Mouse (Mus musculus) gastrocnemius, postnatal 4 days (tissue): Measurements from ENCODE around the gene Actr3. TPM values are rescaled to one million over a fixed set of nuclear protein-coding genes. Genes with fewer than 3 reads are reported as not detected.
A peak's percentile ranks its signal among the peaks of the same experiment; 100 is the strongest.
"Not testable (repeated sequence)": the region's sequence is repeated elsewhere in the genome, so short reads cannot be mapped to it uniquely, and the experiment has no call there.

Source experiments
- DNase-seq, 2 experiments: peaks; one replicate each; pipeline ENCODE4 v3.0.0; 2021 to 2022; ENCODE audit warnings: low spot score in 2 of 2, mixed read lengths in 2 of 2
- total RNA-seq, 2 experiments: library from RNA; stranded (reverse); gene quantifications; 2 replicates each; pipeline ENCODE4 v1.2.3; 2021

The Actr3 gene
- total RNA-seq, 2 experiments from 2014 or later, result 126 TPM

GRCm38 (mm10) chr1:125439556-125439955 is 4.0 kb upstream of the Actr3 start:
- no peak for DNase-seq

GRCm38 (mm10) chr1:125438826-125439225 is 3.3 kb upstream of the Actr3 start:
- no peak for DNase-seq

DNA sequence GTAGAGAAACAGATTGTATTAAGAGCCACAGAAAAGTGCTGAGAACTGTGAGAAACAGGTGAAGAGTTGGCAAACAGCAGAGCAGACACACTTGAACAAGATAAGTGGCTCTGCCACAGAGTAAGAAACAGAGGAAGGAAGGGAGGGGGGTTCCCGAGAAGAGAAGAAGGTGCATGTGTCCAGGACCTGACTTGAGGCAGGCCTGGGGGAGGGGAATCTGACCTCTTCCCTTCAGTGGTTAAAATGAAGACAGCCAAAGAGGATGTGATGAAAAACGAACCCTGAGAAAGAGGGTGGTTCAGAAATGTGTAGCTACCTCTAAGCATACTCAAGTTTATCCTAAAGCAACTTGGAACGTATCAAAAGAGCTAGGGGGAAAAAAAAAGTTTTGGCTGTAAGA is 2.4 kb upstream of the Actr3 start:
- no peak for DNase-seq

DNA sequence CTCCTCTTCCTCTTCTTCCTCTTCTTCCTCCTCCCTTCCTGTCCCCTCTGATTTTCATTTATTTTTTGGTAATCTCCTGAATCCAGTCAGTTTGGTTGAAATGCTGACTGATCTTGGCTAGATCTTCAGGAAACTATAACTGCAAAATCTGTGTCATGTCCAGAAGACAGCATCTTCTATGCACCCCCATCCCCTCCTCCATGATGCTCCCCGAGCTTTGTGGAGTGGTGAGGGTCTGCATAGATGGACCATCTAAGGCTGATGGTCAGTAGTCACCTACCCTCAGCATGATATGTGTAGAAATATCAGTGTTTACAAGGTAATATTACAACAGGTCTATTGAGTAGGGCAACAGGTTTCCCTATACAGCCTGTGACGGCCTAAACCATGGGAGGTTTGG is 1.6 kb upstream of the Actr3 start:
- no peak for DNase-seq

- DNase-seq, result no peak
Measured at GRCm38 (mm10) chr1:125435018-125435368, 534 bp downstream of the Actr3 start.

DNA sequence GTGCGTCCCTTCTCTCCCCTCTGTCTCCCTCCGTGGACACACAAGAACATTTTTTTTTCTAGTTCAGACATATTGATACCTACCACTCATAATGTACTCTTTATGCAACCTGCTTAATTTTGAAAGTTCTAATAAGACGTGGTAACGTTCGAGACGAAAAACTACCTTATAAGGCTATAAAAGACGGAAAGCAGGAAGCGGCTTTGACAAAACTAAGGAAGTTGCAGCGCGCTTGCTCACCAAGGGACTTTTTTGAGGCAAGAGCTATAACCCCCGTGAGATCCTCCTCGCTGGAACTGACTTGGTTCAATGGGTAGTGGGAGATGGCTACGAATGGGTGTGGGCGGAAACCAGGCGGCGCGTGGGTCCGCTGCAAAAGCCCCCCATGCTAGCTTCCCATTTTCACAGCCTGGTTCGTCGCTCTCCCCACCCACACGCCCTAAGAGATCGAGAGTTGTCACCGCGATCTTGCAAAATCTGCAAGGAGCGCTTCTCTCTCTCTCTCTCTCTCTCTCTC is 984 bp downstream of the Actr3 start:
- peak in 1 of 2 experiments; percentile 36 for DNase-seq

DNA sequence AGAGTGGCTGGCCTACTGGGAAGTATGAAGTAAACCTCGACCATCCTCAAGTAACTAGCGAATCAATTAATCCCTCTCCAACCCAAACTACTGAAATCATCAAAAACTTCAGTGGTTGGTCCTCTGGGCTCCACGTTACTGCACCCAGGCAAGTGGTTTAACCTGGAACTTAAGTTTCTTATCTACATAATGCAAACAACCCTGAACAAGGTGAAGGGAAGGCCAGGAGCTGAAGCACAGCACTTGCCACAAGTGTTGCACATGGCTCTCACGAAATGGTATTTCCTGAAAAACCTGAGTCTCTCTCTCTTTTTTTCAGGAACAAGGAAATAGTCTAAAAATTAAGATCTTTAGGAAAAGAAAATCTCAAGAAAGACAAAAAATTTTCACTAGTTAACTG is 4.2 kb downstream of the Actr3 start:
- no peak for DNase-seq

DNA sequence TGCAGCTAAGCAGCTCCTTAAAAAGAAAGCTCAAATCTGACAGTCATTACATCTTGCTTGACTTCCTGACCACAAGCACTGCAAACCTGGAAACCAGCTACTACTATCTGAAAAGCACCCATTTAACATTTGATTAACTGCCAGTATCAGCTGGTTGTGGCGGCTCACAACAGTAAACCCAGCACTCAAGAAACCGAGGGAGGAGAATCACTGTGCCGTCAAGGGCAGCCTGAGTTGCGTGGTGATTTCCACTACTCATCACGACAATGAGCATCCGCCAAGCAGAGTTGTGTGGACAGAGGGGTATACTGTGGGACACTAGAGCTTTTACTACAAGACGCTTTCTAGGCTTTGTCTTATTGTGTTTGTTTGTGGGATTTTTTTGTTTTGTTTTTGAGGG is 4.8 kb downstream of the Actr3 start:
- no peak for DNase-seq

DNA sequence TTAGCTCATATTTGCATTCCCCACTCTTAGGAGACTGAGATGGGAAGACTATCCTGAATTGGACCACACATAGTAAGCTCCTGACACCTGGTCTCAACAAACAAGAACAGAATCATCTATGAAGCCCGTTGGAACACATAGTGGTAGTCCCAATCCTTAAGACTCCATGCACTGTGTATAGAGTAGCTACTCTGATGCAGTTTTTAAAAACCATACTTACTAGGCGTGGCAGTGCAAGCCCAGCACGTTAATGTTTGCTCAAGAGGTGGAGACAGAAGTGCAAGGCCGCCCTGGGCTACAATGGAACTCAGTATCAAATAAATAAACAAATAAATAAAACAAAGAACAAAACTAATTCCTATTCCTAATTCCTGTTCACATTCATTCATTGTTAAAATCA is 5.5 kb downstream of the Actr3 start:
- DNase-seq, result no peak

DNA sequence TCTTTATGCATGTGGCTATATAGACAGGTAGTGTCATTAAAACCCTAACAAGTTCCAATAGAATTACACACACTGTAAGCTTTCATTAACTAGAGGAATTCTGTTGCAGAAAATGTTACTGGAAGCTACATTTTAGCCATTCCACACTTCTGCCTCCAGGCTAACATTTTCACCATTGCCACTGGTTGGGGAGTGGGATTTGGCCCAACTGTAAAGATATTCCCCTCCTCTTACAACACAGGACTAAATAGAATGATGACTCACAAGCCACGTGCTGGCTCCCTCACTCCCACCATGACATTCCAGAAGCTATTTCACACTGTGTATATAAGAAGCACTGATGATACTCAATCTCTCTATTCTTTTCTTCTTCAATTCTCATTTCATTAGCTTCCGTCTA is 7.2 kb downstream of the Actr3 start:
- DNase-seq, result no peak

- no peak for DNase-seq
Measured at GRCm38 (mm10) chr1:125426387-125427045, 9.0 kb downstream of the Actr3 start.

DNA sequence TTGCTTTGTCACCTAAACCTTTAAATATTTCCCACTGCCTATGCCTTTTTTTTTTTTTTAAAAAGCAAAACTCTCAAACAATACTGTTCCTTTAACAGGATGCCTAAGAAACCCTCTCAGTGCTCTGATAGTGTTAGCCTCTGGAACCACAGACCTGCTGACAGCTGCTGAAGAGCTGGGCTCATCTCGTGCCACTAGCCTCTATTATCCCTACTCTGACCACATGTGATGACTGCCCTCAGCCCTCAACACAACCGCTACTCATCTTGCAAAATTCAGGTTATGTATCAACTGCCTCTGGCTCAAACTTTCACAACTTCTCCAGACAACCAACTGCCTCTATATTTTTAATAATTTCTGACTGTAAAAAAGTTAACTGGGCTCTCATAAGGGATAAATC is 15.6 kb downstream of the Actr3 start:
- no peak for DNase-seq

- DNase-seq, result no peak
Measured at GRCm38 (mm10) chr1:125418732-125419131, 16.8 kb downstream of the Actr3 start.

DNA sequence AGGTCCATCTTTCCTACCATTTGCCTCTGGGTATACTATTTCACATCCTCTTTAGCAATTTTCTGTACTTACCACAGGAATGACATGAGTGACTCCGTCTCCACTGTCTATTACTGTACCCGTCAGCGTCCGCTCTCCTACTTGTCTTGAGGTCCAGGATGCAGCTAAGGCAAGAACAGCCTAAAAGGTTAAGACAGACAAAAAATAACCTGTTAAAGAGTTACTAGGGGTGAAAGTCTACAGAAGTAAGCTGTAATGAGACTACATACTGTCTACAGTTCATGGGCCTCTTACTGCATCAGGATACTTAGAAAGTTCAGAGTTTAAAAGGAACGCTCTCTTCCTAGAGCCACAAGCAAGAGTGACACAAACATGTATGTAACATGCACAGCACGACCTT is 28.3 kb downstream of the Actr3 start:
- DNase-seq, result no peak

DNA sequence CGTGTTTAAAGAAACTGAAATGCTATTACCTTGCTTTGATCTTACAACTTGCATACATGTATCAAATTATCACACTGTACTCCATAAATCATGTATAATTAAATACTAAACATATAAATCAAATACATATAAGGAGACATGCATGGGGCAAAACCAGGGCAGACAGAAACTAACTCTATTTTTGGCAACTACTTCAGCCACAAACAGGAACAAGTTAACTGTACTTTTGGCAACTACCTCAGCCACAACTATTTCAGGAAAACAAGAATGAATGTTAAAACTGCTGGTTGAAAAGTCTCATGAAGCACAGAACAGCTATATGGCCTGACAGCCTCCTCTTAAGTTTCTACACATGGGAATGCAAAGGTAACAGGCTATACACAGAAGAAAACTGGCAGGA is 40.1 kb downstream of the Actr3 start:
- no peak for DNase-seq

GRCm38 (mm10) chr1:125393324-125393723 is 42.2 kb downstream of the Actr3 start:
- DNase-seq, result not testable (repeated sequence)

GRCm38 (mm10) chr1:125390065-125390754 is 45.3 kb downstream of the Actr3 start:
- not testable (repeated sequence) for DNase-seq

DNA sequence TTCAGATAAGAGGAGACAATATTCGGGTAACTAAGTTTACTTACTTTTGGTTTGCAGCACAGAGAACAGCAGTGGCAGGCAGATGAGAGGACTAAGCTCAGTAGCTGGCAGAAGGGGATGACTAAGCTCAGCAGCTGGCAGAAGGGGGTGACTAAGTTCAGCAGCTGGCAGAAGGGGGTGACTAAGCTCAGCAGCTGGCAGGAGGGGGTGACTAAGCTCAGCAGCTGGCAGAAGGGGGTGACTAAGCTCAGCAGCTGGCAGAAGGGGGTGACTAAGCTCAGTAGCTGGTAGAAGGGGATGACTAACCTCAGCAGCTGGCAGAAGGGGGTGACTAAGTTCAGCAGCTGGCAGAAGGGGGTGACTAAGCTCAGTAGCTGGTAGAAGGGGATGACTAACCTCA is 45.9 kb downstream of the Actr3 start:
- not testable (repeated sequence) for DNase-seq

- DNase-seq, result no peak
Measured at GRCm38 (mm10) chr1:125388370-125388769, 47.2 kb downstream of the Actr3 start.

- DNase-seq, result no peak
Measured at GRCm38 (mm10) chr1:125386217-125386616, 49.3 kb downstream of the Actr3 start.

GRCm38 (mm10) chr1:125382622-125383021 is 52.9 kb downstream of the Actr3 start:
- no peak for DNase-seq

GRCm38 (mm10) chr1:125378889-125379288 is 56.6 kb downstream of the Actr3 start:
- no peak for DNase-seq

GRCm38 (mm10) chr1:125372855-125373254 is 62.7 kb downstream of the Actr3 start:
- DNase-seq, result no peak
